Mouse (Mus musculus) kidney, adult 9 months (tissue): ENCODE measurements around the gene Ankrd49.

Source experiments
- DNase-seq: peaks from one replicate; pipeline ENCODE4 v3.0.0; 2022

Ankrd49 gene

GRCm38 (mm10) chr9:14784039-14785002 is at the start of gene Ankrd49, which contains the start of gene Mre11a:
Ankrd49 (minus strand) TSS chr9:14784856.
Mre11a (plus strand) TSS chr9:14784654.
- peak; percentile 97 for DNase-seq

- no peak for DNase-seq
These were observed 47.4 kb upstream of the Ankrd49 start for GRCm38 (mm10) chr9:14832046-14832445.

GRCm38 (mm10) chr9:14827875-14828274 is 43.2 kb upstream of the Ankrd49 start:
- no peak for DNase-seq

- no peak for DNase-seq
These were observed 40.2 kb upstream of the Ankrd49 start for GRCm38 (mm10) chr9:14824840-14825239.

GRCm38 (mm10) chr9:14821396-14821795 is 36.7 kb upstream of the Ankrd49 start:
- DNase-seq, result no peak

GRCm38 (mm10) chr9:14810111-14810510 is 25.5 kb upstream of the Ankrd49 start:
- no peak for DNase-seq

GRCm38 (mm10) chr9:14806786-14807185 is 22.1 kb upstream of the Ankrd49 start:
- no peak for DNase-seq

GRCm38 (mm10) chr9:14805714-14806113 is 21.1 kb upstream of the Ankrd49 start:
- DNase-seq, result no peak

- no peak for DNase-seq
These were observed 2.7 kb upstream of the Ankrd49 start for GRCm38 (mm10) chr9:14787356-14787755.

- DNase-seq, result no peak
These were observed 6.3 kb downstream of the Ankrd49 start for GRCm38 (mm10) chr9:14778341-14778740.

GRCm38 (mm10) chr9:14773813-14774212 is 10.8 kb downstream of the Ankrd49 start:
- DNase-seq, result peak; percentile 23

- DNase-seq, result no peak
These were observed 12.6 kb downstream of the Ankrd49 start for GRCm38 (mm10) chr9:14772074-14772473.

- DNase-seq, result no peak
These were observed 13.7 kb downstream of the Ankrd49 start, which contains the start of gene 1700012B09Rik for GRCm38 (mm10) chr9:14770803-14771471. 1700012B09Rik (minus strand) TSS chr9:14771030.

GRCm38 (mm10) chr9:14769811-14770210 is 14.8 kb downstream of the Ankrd49 start:
- DNase-seq, result no peak

GRCm38 (mm10) chr9:14764765-14765164 is 19.9 kb downstream of the Ankrd49 start:
- peak; percentile 50 for DNase-seq

GRCm38 (mm10) chr9:14759261-14759660 is 25.4 kb downstream of the Ankrd49 start:
- no peak for DNase-seq

- DNase-seq, result no peak
These were observed 26.1 kb downstream of the Ankrd49 start for GRCm38 (mm10) chr9:14758590-14758989.

- no peak for DNase-seq
These were observed 30.2 kb downstream of the Ankrd49 start for GRCm38 (mm10) chr9:14754469-14754868.

- DNase-seq, result no peak
These were observed 30.7 kb downstream of the Ankrd49 start for GRCm38 (mm10) chr9:14753947-14754346.

- DNase-seq, result peak; percentile 56
These were observed 32.6 kb downstream of the Ankrd49 start, which contains the start of gene Fut4 for GRCm38 (mm10) chr9:14752001-14752522. Fut4 (minus strand) TSS chr9:14752393.

GRCm38 (mm10) chr9:14751503-14752000 is 33.1 kb downstream of the Ankrd49 start:
- DNase-seq, result peak; percentile 12

- no peak for DNase-seq
These were observed 33.7 kb downstream of the Ankrd49 start for GRCm38 (mm10) chr9:14750901-14751502.
